ENCODE assay signal across 9 mouse cellular contexts in genomic region chr12:112958303-112958702, GRCm38 (mm10). TPM values are rescaled to one million over a fixed set of nuclear protein-coding genes. Genes with fewer than 3 reads are reported as not detected.
DNase-seq lines count a peak whose midpoint lies in the region; ATAC-seq and TF ChIP-seq lines count a peak whose summit lies in the region.
"Had no signal": no experiment of that assay in that cellular context is flagged by ENCODE, and none has a peak within 500 bp of the region (broad histone marks: within the 10 kb centered on the region; RNA-seq: fewer than 3 reads in every experiment).

No protein-coding gene starts in this region.

- 0 out of 2 replicates have a peak overlapping the region, but pooled peaks have one; percentile 38 for H3K9ac ChIP-seq in heart, embryonic 12.5 days
- no peak overlapping the region for H3K9ac ChIP-seq in liver, postnatal 0 days (replicated peaks)
- no peak overlapping the region for H3K9ac ChIP-seq in stomach, postnatal 0 days (ENCODE audit: low read length)
- H3K9ac ChIP-seq: limb, embryonic 13.5 days had no signal

- 24% methylated on average over 4 of the region's 4 CpGs for WGBS in heart, embryonic 12.5 days
- 39% methylated on average over 3 of the region's 4 CpGs for WGBS in liver, postnatal 0 days (ENCODE audit: insufficient replicate concordance)
- WGBS in stomach, postnatal 0 days = 35% methylated on average over 4 of the region's 4 CpGs

- DNase-seq in kidney, adult 18-20 months = peak; percentile 47
- no peak for DNase-seq in kidney, adult 9 months
- DNase-seq in CD4-positive helper T cell, adult 2 months (ENCODE audit: low read depth, low spot score) = peak; percentile 53
- DNase-seq in adrenal gland, adult 2 months = peak; percentile 70
- DNase-seq in liver, postnatal 0 days = no peak
- DNase-seq in stomach, postnatal 0 days (ENCODE audit: low spot score) = peak; percentile 62
- no peak for DNase-seq in cerebellum, adult 9-11 months

- TF ChIP-seq EP300 in liver, postnatal 0 days (IDR thresholded peaks at IDR 0.05; ENCODE audit: low read depth) = no peak
- TF ChIP-seq EP300 in stomach, postnatal 0 days (optimal IDR thresholded peaks at IDR 0.05) = no peak

- peak; percentile 54 for ATAC-seq in heart, embryonic 12.5 days (ENCODE audit: insufficient number of reproducible peaks, low FRiP score)
- peak; percentile 28; the same call in 1 of the 2 replicates for ATAC-seq in liver, postnatal 0 days
- ATAC-seq in stomach, postnatal 0 days (ENCODE audit: low FRiP score, low TSS enrichment) = peak; percentile 74

- peaks cover 39% of the 10 kb centered on the region for H3K4me1 ChIP-seq in heart, embryonic 12.5 days (replicated peaks)
- H3K4me1 ChIP-seq in liver, postnatal 0 days (ENCODE audit: insufficient read depth) = no peaks in the 10 kb centered on the region
- no peaks in the 10 kb centered on the region for H3K4me1 ChIP-seq in stomach, postnatal 0 days (replicated peaks; ENCODE audit: control insufficient read depth, insufficient read depth)
- H3K4me1 ChIP-seq: limb, embryonic 13.5 days had no signal

- H3K4me3 ChIP-seq in heart, embryonic 12.5 days = no peak overlapping the region
- no peak overlapping the region for H3K4me3 ChIP-seq in liver, postnatal 0 days (ENCODE audit: low read depth, low read length)
- H3K4me3 ChIP-seq in stomach, postnatal 0 days (ENCODE audit: low read depth, low read length) = no peak overlapping the region
- H3K4me3 ChIP-seq: limb, embryonic 13.5 days had no signal

- no peak overlapping the region for H3K4me2 ChIP-seq in heart, embryonic 12.5 days
- no peak overlapping the region for H3K4me2 ChIP-seq in liver, postnatal 0 days (ENCODE audit: low read depth, low read length)
- H3K4me2 ChIP-seq in stomach, postnatal 0 days (replicated peaks; ENCODE audit: low read depth) = no peak overlapping the region
- H3K4me2 ChIP-seq: limb, embryonic 13.5 days had no signal

- no peaks in the 10 kb centered on the region for H3K9me3 ChIP-seq in heart, embryonic 12.5 days (replicated peaks)
- no peaks in the 10 kb centered on the region for H3K9me3 ChIP-seq in liver, postnatal 0 days (ENCODE audit: low read length)
- no peaks in the 10 kb centered on the region for H3K9me3 ChIP-seq in stomach, postnatal 0 days (ENCODE audit: control insufficient read depth, low read length)
- H3K9me3 ChIP-seq: limb, embryonic 13.5 days had no signal

- no peaks in the 10 kb centered on the region for H3K27me3 ChIP-seq in heart, embryonic 12.5 days (replicated peaks)
- no peaks in the 10 kb centered on the region for H3K27me3 ChIP-seq in liver, postnatal 0 days (ENCODE audit: insufficient read depth, low read length)
- no peaks in the 10 kb centered on the region for H3K27me3 ChIP-seq in stomach, postnatal 0 days (ENCODE audit: control insufficient read depth, insufficient read depth, low read length)
- H3K27me3 ChIP-seq: limb, embryonic 13.5 days had no signal

- peak; percentile 49 for TF ChIP-seq CTCF in liver, postnatal 0 days (IDR thresholded peaks at IDR 0.05; ENCODE audit: low read depth)
- peak; percentile 72 for TF ChIP-seq CTCF in stomach, postnatal 0 days (IDR thresholded peaks at IDR 0.05; ENCODE audit: low read depth)

- peak overlapping the region; percentile 20; the same call in 1 of the 2 replicates for H3K27ac ChIP-seq in heart, embryonic 12.5 days (ENCODE audit: poor library complexity, severe bottlenecking)
- no peak overlapping the region for H3K27ac ChIP-seq in liver, postnatal 0 days (ENCODE audit: low read depth)
- H3K27ac ChIP-seq in stomach, postnatal 0 days (replicated peaks) = no peak overlapping the region
- H3K27ac ChIP-seq: limb, embryonic 13.5 days had no signal

- H3K36me3 ChIP-seq in heart, embryonic 12.5 days = peaks cover 44% of the 10 kb centered on the region
- H3K36me3 ChIP-seq in liver, postnatal 0 days (replicated peaks; ENCODE audit: insufficient read depth, low read length) = peaks cover 42% of the 10 kb centered on the region
- H3K36me3 ChIP-seq in stomach, postnatal 0 days (ENCODE audit: control insufficient read depth, insufficient read depth, low read length) = peaks cover 30% of the 10 kb centered on the region

RNA-seq across cellular contexts. Expression of gene Nudt14, which starts 16.4 kb away (rescaled TPM):
- 10 to 100 TPM; 24.6 to 34.4 TPM for total RNA-seq in adrenal gland, adult 2 months (2021)
- polyA plus RNA-seq in adrenal gland, adult 2 months (2012; rRNA removed) = 35.4 and 45.9 TPM in 2 replicates
- 38.3 and 41.7 TPM in 2 replicates for polyA plus RNA-seq in heart, embryonic 12.5 days (2016; fragmentation: Nextera tagmentation; extraction: Ambion mirVana)
- polyA plus RNA-seq in liver, postnatal 0 days (2015; fragmentation: Nextera tagmentation; extraction: Ambion mirVana) = 30.0 and 30.6 TPM in 2 replicates
- polyA plus RNA-seq in stomach, postnatal 0 days (2015; fragmentation: Nextera tagmentation; extraction: Ambion mirVana) = 78.6 and 82.7 TPM in 2 replicates

RNA-seq across cellular contexts. Expression of gene Btbd6, which starts 18.0 kb away (rescaled TPM):
- total RNA-seq in adrenal gland, adult 2 months (2021) = 10 to 100 TPM; 14.6 to 24.7 TPM
- polyA plus RNA-seq in adrenal gland, adult 2 months (2012; rRNA removed) = 165 and 232 TPM in 2 replicates
- polyA plus RNA-seq in heart, embryonic 12.5 days (2016; fragmentation: Nextera tagmentation; extraction: Ambion mirVana) = 22.4 and 23.0 TPM in 2 replicates
- 4.1 and 4.7 TPM in 2 replicates for polyA plus RNA-seq in liver, postnatal 0 days (2015; fragmentation: Nextera tagmentation; extraction: Ambion mirVana)
- polyA plus RNA-seq in stomach, postnatal 0 days (2015; fragmentation: Nextera tagmentation; extraction: Ambion mirVana) = 17.1 and 19.7 TPM in 2 replicates

RNA-seq across cellular contexts. Expression of gene Jag2, which starts 28.7 kb away (rescaled TPM):
- 1 to 10 TPM; 3.5 to 6.1 TPM for total RNA-seq in adrenal gland, adult 2 months (2021)
- polyA plus RNA-seq in adrenal gland, adult 2 months (2012; rRNA removed) = 12.8 and 25.8 TPM in 2 replicates
- polyA plus RNA-seq in heart, embryonic 12.5 days (2016; fragmentation: Nextera tagmentation; extraction: Ambion mirVana) = 2.6 TPM in 2 replicates
- polyA plus RNA-seq in liver, postnatal 0 days (2015; fragmentation: Nextera tagmentation; extraction: Ambion mirVana) = 0.14 and 0.22 TPM in 2 replicates
- polyA plus RNA-seq in stomach, postnatal 0 days (2015; fragmentation: Nextera tagmentation; extraction: Ambion mirVana) = 3.2 and 4.5 TPM in 2 replicates

RNA-seq across cellular contexts. Expression of gene Brf1, which starts 42.2 kb away (rescaled TPM):
- 10 to 100 TPM; 41.9 to 46.8 TPM for total RNA-seq in adrenal gland, adult 2 months (2021)
- 70.6 and 71.2 TPM in 2 replicates for polyA plus RNA-seq in adrenal gland, adult 2 months (2012; rRNA removed)
- polyA plus RNA-seq in heart, embryonic 12.5 days (2016; fragmentation: Nextera tagmentation; extraction: Ambion mirVana) = 40.3 and 42.9 TPM in 2 replicates
- polyA plus RNA-seq in liver, postnatal 0 days (2015; fragmentation: Nextera tagmentation; extraction: Ambion mirVana) = 17.0 and 18.4 TPM in 2 replicates
- polyA plus RNA-seq in stomach, postnatal 0 days (2015; fragmentation: Nextera tagmentation; extraction: Ambion mirVana) = 22.3 and 27.6 TPM in 2 replicates

RNA-seq across cellular contexts. Expression of gene Pacs2, which starts 56.0 kb away (rescaled TPM):
- 10 to 100 TPM; 38.7 to 42.1 TPM for total RNA-seq in adrenal gland, adult 2 months (2021)
- polyA plus RNA-seq in adrenal gland, adult 2 months (2012; rRNA removed) = 51.9 and 66.9 TPM in 2 replicates
- polyA plus RNA-seq in heart, embryonic 12.5 days (2016; fragmentation: Nextera tagmentation; extraction: Ambion mirVana) = 10.5 and 12.2 TPM in 2 replicates
- 3.9 and 4.0 TPM in 2 replicates for polyA plus RNA-seq in liver, postnatal 0 days (2015; fragmentation: Nextera tagmentation; extraction: Ambion mirVana)
- polyA plus RNA-seq in stomach, postnatal 0 days (2015; fragmentation: Nextera tagmentation; extraction: Ambion mirVana) = 4.1 and 5.1 TPM in 2 replicates

Comparison
In these comparisons a context has a peak if more than half of its experiments do, and no peak if none do; other contexts are left out.
1. DNase-seq: peak in kidney, adult 18-20 months (single experiment), CD4-positive helper T cell, adult 2 months (single experiment), adrenal gland, adult 2 months (single experiment) and stomach, postnatal 0 days (single experiment); none in kidney, adult 9 months (single experiment), liver, postnatal 0 days (single experiment) and cerebellum, adult 9-11 months (single experiment).
2. Peak in every context shown above with its lines, with median percentiles within 50 percentile points of each other: ATAC-seq.